Mouse (Mus musculus): ENCODE data around the gene Cyp4a10. TPM values are rescaled to one million over a fixed set of nuclear protein-coding genes. Genes with fewer than 3 reads are reported as not detected.

Cyp4a10 gene
- polyA plus RNA-seq, 1 experiment from 2014 or later = not detected

Other genes with a start within 250 kb of the Cyp4a10 start
- 0.10 TPM in 1 of 2 replicates, not detected in the other for gene Cyp4a12a, start 219.2 kb upstream of the Cyp4a10 start, polyA plus RNA-seq (2015; fragmentation: Nextera tagmentation; extraction: Ambion mirVana)
- 0.06 and 0.08 TPM in 2 replicates for gene Cyp4a12b, start 106.6 kb upstream of the Cyp4a10 start, polyA plus RNA-seq (2015; fragmentation: Nextera tagmentation; extraction: Ambion mirVana)
- not detected in 2 replicates for gene Cyp4a30b, start 65.7 kb upstream of the Cyp4a10 start, polyA plus RNA-seq (2015; fragmentation: Nextera tagmentation; extraction: Ambion mirVana)
- gene Cyp4a14, start 22.1 kb upstream of the Cyp4a10 start, polyA plus RNA-seq (2015; fragmentation: Nextera tagmentation; extraction: Ambion mirVana) = not detected in 2 replicates
- gene Cyp4a31, start 45.4 kb downstream of the Cyp4a10 start, polyA plus RNA-seq (2015; fragmentation: Nextera tagmentation; extraction: Ambion mirVana) = not detected in 2 replicates
- gene Cyp4a32, start 82.7 kb downstream of the Cyp4a10 start, polyA plus RNA-seq (2015; fragmentation: Nextera tagmentation; extraction: Ambion mirVana) = not detected in 2 replicates
- gene Cyp4b1, start 129.5 kb downstream of the Cyp4a10 start, polyA plus RNA-seq (2015; fragmentation: Nextera tagmentation; extraction: Ambion mirVana) = 3.4 and 3.5 TPM in 2 replicates
- gene Efcab14, start 219.5 kb downstream of the Cyp4a10 start, polyA plus RNA-seq (2015; fragmentation: Nextera tagmentation; extraction: Ambion mirVana) = 24.5 and 28.3 TPM in 2 replicates

Data from thymus, postnatal 0 days (tissue).